Mouse (Mus musculus) embryonic facial prominence, embryonic 14.5 days (tissue): ENCODE results near the gene Clcn1. TPM values are rescaled to one million over a fixed set of nuclear protein-coding genes. Genes with fewer than 3 reads are reported as not detected.

Experiments
- ATAC-seq: fragments of 200-750 bp; cut with Nextera tagmentation; 2 replicates; pipeline ENCODE4 v1.8.0; 2017; ENCODE audit warnings: low read depth, moderate number of reproducible peaks, moderate TSS enrichment
- DNase-seq: peaks from one replicate; pipeline ENCODE4 v3.0.0-alpha.2; 2015; ENCODE audit warnings: low spot score
- H3K27ac ChIP-seq: fragments of 300-500 bp; sonication (generic); replicated peaks from 2 replicates; pipeline ENCODE4 v1.5.1; 2014; ENCODE audit warnings: low read depth, mild to moderate bottlenecking, low read length, moderate library complexity
- H3K27me3 ChIP-seq: fragments of 300-500 bp; sonication (generic); replicated peaks from 2 replicates; pipeline ENCODE4 v1.6.1; 2014; ENCODE audit warnings: low read length; ENCODE audit not compliant: control insufficient read depth, insufficient read depth
- H3K36me3 ChIP-seq: fragments of 300-500 bp; sonication (generic); 2 replicates; pipeline ENCODE4 v1.6.1; 2014; ENCODE audit warnings: low read length, mixed read lengths; ENCODE audit not compliant: control insufficient read depth, insufficient read depth
- H3K4me1 ChIP-seq: fragments of 300-500 bp; sonication (generic); 2 replicates; pipeline ENCODE4 v1.6.1; 2014; ENCODE audit warnings: antibody characterized with exemption, low read length; ENCODE audit not compliant: control insufficient read depth, insufficient read depth
- H3K4me2 ChIP-seq: fragments of 300-500 bp; sonication (generic); 2 replicates; pipeline ENCODE4 v1.6.1; 2014; ENCODE audit warnings: low read depth, mild to moderate bottlenecking, low read length, moderate library complexity, mixed read lengths
- H3K4me3 ChIP-seq: fragments of 300-500 bp; sonication (generic); 2 replicates; pipeline ENCODE4 v1.5.1; 2014; ENCODE audit warnings: low read depth, mild to moderate bottlenecking, low read length
- H3K9ac ChIP-seq: fragments of 300-500 bp; sonication (generic); 2 replicates; pipeline ENCODE4 v1.6.1; 2014; ENCODE audit warnings: low read depth, mild to moderate bottlenecking, low read length, moderate library complexity, mixed read lengths
- H3K9me3 ChIP-seq: fragments of 300-500 bp; sonication (generic); 2 replicates; pipeline ENCODE4 v1.6.1; 2016; ENCODE audit warnings: low read length; ENCODE audit not compliant: control insufficient read depth
- WGBS: fragments of 180-500 bp; shearing (Covaris S2); extraction: QIAGEN DNeasy Blood & Tissue Kit; methylation state at CpG from one replicate; pipeline ENCODE4 v1.1.7; 2014; 5-methylcytosine and 5-hydroxymethylcytosine counted together
- polyA plus RNA-seq: library from polyadenylated mRNA; unstranded; fragments of >200 nt; fragmentation: Nextera tagmentation; extraction: Ambion mirVana; gene quantifications from 2 replicates; pipeline ENCODE4 v1.2.1, GENCODE M21; 2014

Gene Clcn1
- polyA plus RNA-seq, 1 experiment from 2014 or later: 0.92 TPM

GRCm38 (mm10) chr6:42355794-42356600 is 69.5 kb downstream of the Clcn1 start:
- DNase-seq (no peak), ATAC-seq (no peak)
- Histone ChIP-seq H3K9ac (no peak overlapping the region), H3K4me1 (peaks cover 33% of the 10 kb centered on the region), H3K9me3 (no peaks in the 10 kb centered on the region), H3K27ac (no peak overlapping the region), H3K27me3 (no peaks in the 10 kb centered on the region), H3K4me3 (no peak overlapping the region), H3K4me2 (no peak overlapping the region; the same call in 1 of the 2 replicates), H3K36me3 (peaks cover 89% of the 10 kb centered on the region)
- 85% methylated on average over 12 of the region's 13 CpGs for WGBS

GRCm38 (mm10) chr6:42356913-42357312 is 70.4 kb downstream of the Clcn1 start:
- no peak overlapping the region for H3K4me3 ChIP-seq
- H3K27me3 ChIP-seq: no peaks in the 10 kb centered on the region
- H3K36me3 ChIP-seq: peaks cover 85% of the 10 kb centered on the region
- no peaks in the 10 kb centered on the region for H3K9me3 ChIP-seq
- no peak overlapping the region for H3K4me2 ChIP-seq
- H3K4me1 ChIP-seq: peaks cover 23% of the 10 kb centered on the region
- 93% methylated on average over 5 of the region's 5 CpGs for WGBS
- H3K9ac ChIP-seq: no peak overlapping the region
- ATAC-seq (no peak), DNase-seq (no peak)
- no peak overlapping the region for H3K27ac ChIP-seq

GRCm38 (mm10) chr6:42357901-42358300 is 71.4 kb downstream of the Clcn1 start:
- DNase-seq: no peak
- H3K27me3 ChIP-seq: no peaks in the 10 kb centered on the region
- 67% methylated on average over 5 of the region's 6 CpGs for WGBS
- H3K9me3 ChIP-seq: no peaks in the 10 kb centered on the region
- no peak overlapping the region for H3K9ac ChIP-seq
- H3K36me3 ChIP-seq: peaks cover 75% of the 10 kb centered on the region
- H3K4me1 ChIP-seq: peaks cover 14% of the 10 kb centered on the region
- no peak overlapping the region for H3K4me3 ChIP-seq
- no peak overlapping the region for H3K4me2 ChIP-seq
- no peak overlapping the region for H3K27ac ChIP-seq
- ATAC-seq: no peak

GRCm38 (mm10) chr6:42358901-42359300 is 72.4 kb downstream of the Clcn1 start:
- Histone ChIP-seq H3K4me1 (0 out of 2 replicates have a peak, but pooled peaks cover 5% of the 10 kb centered on the region), H3K9me3 (no peaks in the 10 kb centered on the region), H3K4me2 (no peak overlapping the region), H3K27ac (no peak overlapping the region), H3K27me3 (no peaks in the 10 kb centered on the region), H3K36me3 (peaks cover 68% of the 10 kb centered on the region), H3K9ac (no peak overlapping the region), H3K4me3 (no peak overlapping the region)
- no peak for ATAC-seq
- 89% methylated on average over 12 of the region's 12 CpGs for WGBS
- no peak for DNase-seq

- H3K4me2 ChIP-seq: no peak overlapping the region
- ATAC-seq (no peak), DNase-seq (no peak)
- H3K9me3 ChIP-seq: no peaks in the 10 kb centered on the region
- H3K4me3 ChIP-seq: no peak overlapping the region
- H3K27me3 ChIP-seq: no peaks in the 10 kb centered on the region
- H3K9ac ChIP-seq: no peak overlapping the region
- WGBS: 70% methylated on average over 9 of the region's 9 CpGs
- no peak overlapping the region for H3K27ac ChIP-seq
- H3K4me1 ChIP-seq: no peaks in the 10 kb centered on the region
- H3K36me3 ChIP-seq: peaks cover 68% of the 10 kb centered on the region
These were observed 73.1 kb downstream of the Clcn1 start for GRCm38 (mm10) chr6:42359364-42360147.

GRCm38 (mm10) chr6:42360231-42360840 is 73.9 kb downstream of the Clcn1 start:
- H3K9ac ChIP-seq: no peak overlapping the region
- no peak overlapping the region for H3K4me2 ChIP-seq
- H3K27me3 ChIP-seq: no peaks in the 10 kb centered on the region
- no peak overlapping the region for H3K4me3 ChIP-seq
- 78% methylated on average over 6 of the region's 6 CpGs for WGBS
- H3K36me3 ChIP-seq: peaks cover 60% of the 10 kb centered on the region
- ATAC-seq (no peak), DNase-seq (no peak)
- H3K27ac ChIP-seq: no peak overlapping the region
- no peaks in the 10 kb centered on the region for H3K4me1 ChIP-seq
- no peaks in the 10 kb centered on the region for H3K9me3 ChIP-seq

- 88% methylated on average over 13 of the region's 13 CpGs for WGBS
- H3K9me3 ChIP-seq: no peaks in the 10 kb centered on the region
These were observed 74.8 kb downstream of the Clcn1 start for GRCm38 (mm10) chr6:42361041-42361895.

GRCm38 (mm10) chr6:42362074-42362473 is 75.6 kb downstream of the Clcn1 start:
- 55% methylated on average over 1 of the region's 1 CpGs for WGBS
- Histone ChIP-seq H3K4me3 (no peak overlapping the region), H3K27ac (no peak overlapping the region), H3K36me3 (peaks cover 43% of the 10 kb centered on the region), H3K9me3 (no peaks in the 10 kb centered on the region), H3K27me3 (no peaks in the 10 kb centered on the region), H3K9ac (no peak overlapping the region), H3K4me1 (no peaks in the 10 kb centered on the region), H3K4me2 (no peak overlapping the region)
- ATAC-seq (no peak), DNase-seq (no peak)

More at GRCm38 (mm10) chr6:42361041-42361895, 74.8 kb downstream of the Clcn1 start:
- H3K36me3 ChIP-seq: peaks cover 51% of the 10 kb centered on the region
- H3K4me3 ChIP-seq: no peak overlapping the region
- H3K4me2 ChIP-seq: no peak overlapping the region
- ATAC-seq (no peak), DNase-seq (no peak)
- H3K9ac ChIP-seq: no peak overlapping the region
- no peaks in the 10 kb centered on the region for H3K4me1 ChIP-seq
- H3K27ac ChIP-seq: no peak overlapping the region
- no peaks in the 10 kb centered on the region for H3K27me3 ChIP-seq
